Mouse (Mus musculus): Measurements from ENCODE around the gene Atg10.

Atg10 gene

GRCm38 (mm10) chr13:91118156-91118555, 105.6 kb downstream of the Atg10 start:
- no peak for DNase-seq (ENCODE audit: low spot score in 2 of 2)

GRCm38 (mm10) chr13:91114880-91115279, 108.9 kb downstream of the Atg10 start:
- no peak for DNase-seq (ENCODE audit: low spot score in 2 of 2)

- no peak for DNase-seq (ENCODE audit: low spot score in 2 of 2)
Observed at GRCm38 (mm10) chr13:91107308-91107946, 116.3 kb downstream of the Atg10 start.

- no peak for DNase-seq (ENCODE audit: low spot score in 2 of 2)
Observed at GRCm38 (mm10) chr13:91102238-91102637, 121.5 kb downstream of the Atg10 start.

- no peak for DNase-seq (ENCODE audit: low spot score in 2 of 2)
Observed at GRCm38 (mm10) chr13:91100417-91100816, 123.4 kb downstream of the Atg10 start.

- no peak for DNase-seq (ENCODE audit: low spot score in 2 of 2)
Observed at GRCm38 (mm10) chr13:91094851-91095250, 128.9 kb downstream of the Atg10 start.

- peak in 1 of 2 experiments; percentile 15 for DNase-seq (ENCODE audit: low spot score in 2 of 2)
Observed at GRCm38 (mm10) chr13:91094196-91094595, 129.6 kb downstream of the Atg10 start.

- DNase-seq (ENCODE audit: low spot score in 2 of 2) = no peak
Observed at GRCm38 (mm10) chr13:91093610-91094009, 130.2 kb downstream of the Atg10 start.

- peak in 1 of 2 experiments; percentile 17 for DNase-seq (ENCODE audit: low spot score in 2 of 2)
Observed at GRCm38 (mm10) chr13:91093162-91093561, 130.6 kb downstream of the Atg10 start.

- DNase-seq (ENCODE audit: low spot score in 2 of 2) = no peak
Observed at GRCm38 (mm10) chr13:91091731-91092190, 132.0 kb downstream of the Atg10 start.

- DNase-seq (ENCODE audit: low spot score in 2 of 2) = no peak
Observed at GRCm38 (mm10) chr13:91090861-91091730, 132.7 kb downstream of the Atg10 start.

- no peak for DNase-seq (ENCODE audit: low spot score in 2 of 2)
Observed at GRCm38 (mm10) chr13:91086361-91086900, 137.3 kb downstream of the Atg10 start.

GRCm38 (mm10) chr13:91072351-91072750, 151.4 kb downstream of the Atg10 start:
- DNase-seq (ENCODE audit: low spot score in 2 of 2) = no peak

GRCm38 (mm10) chr13:91060871-91061270, 162.9 kb downstream of the Atg10 start:
- DNase-seq (ENCODE audit: low spot score in 2 of 2) = no peak

- DNase-seq (ENCODE audit: low spot score in 2 of 2) = no peak
Observed at GRCm38 (mm10) chr13:91048171-91048570, 175.6 kb downstream of the Atg10 start.

GRCm38 (mm10) chr13:91046851-91047250, 176.9 kb downstream of the Atg10 start:
- no peak for DNase-seq (ENCODE audit: low spot score in 2 of 2)

GRCm38 (mm10) chr13:91041236-91041635, 182.5 kb downstream of the Atg10 start:
- DNase-seq (ENCODE audit: low spot score in 2 of 2) = no peak

- no peak for DNase-seq (ENCODE audit: low spot score in 2 of 2)
Observed at GRCm38 (mm10) chr13:91040421-91040820, 183.3 kb downstream of the Atg10 start.

GRCm38 (mm10) chr13:91039201-91039807, 184.5 kb downstream of the Atg10 start:
- DNase-seq (ENCODE audit: low spot score in 2 of 2) = peak; percentile 40 to 62

- DNase-seq (ENCODE audit: low spot score in 2 of 2) = no peak
Observed at GRCm38 (mm10) chr13:91038636-91039035, 185.1 kb downstream of the Atg10 start.

GRCm38 (mm10) chr13:91038034-91038433, 185.7 kb downstream of the Atg10 start:
- no peak for DNase-seq (ENCODE audit: low spot score in 2 of 2)

- DNase-seq (ENCODE audit: low spot score in 2 of 2) = no peak
Observed at GRCm38 (mm10) chr13:91037405-91037804, 186.4 kb downstream of the Atg10 start.
